ENCODE assay signal across 10 mouse cellular contexts in genomic region chr15:80413988-80414721, GRCm38 (mm10).
DNase-seq lines count a peak whose midpoint lies in the region; ATAC-seq lines count a peak whose summit lies in the region.
"Had no signal": no experiment of that assay in that cellular context is flagged by ENCODE, and none has a peak within 500 bp of the region (broad histone marks: within the 10 kb centered on the region; RNA-seq: fewer than 3 reads in every experiment).

No protein-coding gene starts in this region.

- no peak for ATAC-seq in granulocyte monocyte progenitor cell, adult 5-6 weeks (replicated peaks; ENCODE audit: poor library complexity, severe bottlenecking)
- ATAC-seq: forebrain, embryonic 16.5 days; intestine, embryonic 16.5 days had no signal

- peak; percentile 13 to 29 for DNase-seq in heart, adult 18-20 months
- DNase-seq in heart, adult 8-10 months (ENCODE audit: low spot score), result no peak
- peak; percentile 56 for DNase-seq in testis, postnatal 10 days (ENCODE audit: low spot score)
- no peak for DNase-seq in testis, postnatal 14 days (ENCODE audit: low spot score)
- DNase-seq in kidney, postnatal 25 days, result peak; percentile 55 to 66
- no peak for DNase-seq in thymus, postnatal 10 days (ENCODE audit: low spot score in 2 of 2)
- DNase-seq: liver had no signal

Comparison
In these comparisons a context has a peak if more than half of its experiments do, and no peak if none do; other contexts are left out.
1. DNase-seq: peak in heart, adult 18-20 months (2 of 2), testis, postnatal 10 days (single experiment) and kidney, postnatal 25 days (2 of 2); none in heart, adult 8-10 months (single experiment), testis, postnatal 14 days (single experiment) and thymus, postnatal 10 days (0 of 2).